ENCODE assay signal across 8 mouse cellular contexts in the genomic region with DNA sequence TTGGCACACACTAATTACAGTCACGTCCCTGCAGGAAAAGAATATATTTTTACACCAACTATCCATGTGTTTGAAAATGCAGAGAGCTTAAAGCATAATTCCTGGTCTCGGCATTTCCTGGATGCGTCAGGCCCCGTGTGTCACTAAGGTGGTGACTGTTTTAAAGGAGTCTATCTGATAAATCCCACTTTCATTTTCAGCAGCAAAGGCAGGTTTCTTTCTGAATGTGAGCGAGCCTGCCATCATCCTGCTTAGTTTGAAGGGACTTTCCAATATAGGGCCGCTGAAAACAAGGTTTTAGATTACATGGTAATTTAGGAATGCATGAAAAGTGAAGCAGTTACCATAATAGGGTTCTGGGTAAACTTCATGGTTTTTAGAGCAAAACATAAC.
A peak's percentile ranks its signal among the peaks of the same experiment; 100 is the strongest.
DNase-seq lines count a peak whose midpoint lies in the region; ATAC-seq and TF ChIP-seq lines count a peak whose summit lies in the region.

No protein-coding gene starts in this region.

- WGBS in heart, embryonic 11.5 days (ENCODE audit: insufficient replicate concordance): 38% methylated on average over 6 of the region's 6 CpGs
- 44% methylated on average over 6 of the region's 6 CpGs for WGBS in midbrain, embryonic 10.5 days
- WGBS in thymus, adult 2 months: 78% methylated on average over 6 of the region's 6 CpGs

- no peak overlapping the region for H3K9ac ChIP-seq in heart, embryonic 11.5 days (ENCODE audit: low read depth, low read length)

- no peak for TF ChIP-seq CTCF in thymus, adult 2 months (IDR thresholded peaks at IDR 0.05; ENCODE audit: borderline replicate concordance, control insufficient read depth, extremely low read depth, insufficient read depth, low read length, poor library complexity)

- H3K4me1 ChIP-seq in heart, embryonic 11.5 days (ENCODE audit: control insufficient read depth, insufficient read depth, low read length): 0 out of 2 replicates have a peak, but pooled peaks cover 2% of the 10 kb centered on the region
- H3K4me1 ChIP-seq in midbrain, embryonic 10.5 days: peaks cover 32% of the 10 kb centered on the region
- no peaks in the 10 kb centered on the region for H3K4me1 ChIP-seq in thymus, adult 2 months (replicated peaks; ENCODE audit: control insufficient read depth, insufficient read depth, low read length)

- no peak overlapping the region for H3K4me3 ChIP-seq in heart, embryonic 11.5 days (ENCODE audit: low read depth, low read length)
- no peak overlapping the region for H3K4me3 ChIP-seq in midbrain, embryonic 10.5 days
- H3K4me3 ChIP-seq in thymus, adult 2 months (ENCODE audit: control insufficient read depth, insufficient read depth, low read length): no peak overlapping the region

- no peaks in the 10 kb centered on the region for H3K27me3 ChIP-seq in heart, embryonic 11.5 days (ENCODE audit: control insufficient read depth, insufficient read depth, low read length)
- no peaks in the 10 kb centered on the region for H3K27me3 ChIP-seq in midbrain, embryonic 10.5 days (ENCODE audit: low read depth, poor library complexity, severe bottlenecking)
- H3K27me3 ChIP-seq in thymus, adult 2 months (ENCODE audit: control insufficient read depth, insufficient read depth, low read length): no peaks in the 10 kb centered on the region

- peak overlapping the region; percentile 51; the same call in 1 of the 2 replicates for H3K27ac ChIP-seq in heart, embryonic 11.5 days (ENCODE audit: low read depth, low read length)
- peak overlapping the region; percentile 61 for H3K27ac ChIP-seq in midbrain, embryonic 10.5 days (replicated peaks)
- H3K27ac ChIP-seq in thymus, adult 2 months (ENCODE audit: control insufficient read depth, insufficient read depth, low read length): no peak overlapping the region

- H3K36me3 ChIP-seq in heart, embryonic 11.5 days (ENCODE audit: control insufficient read depth, insufficient read depth, low read length): no peaks in the 10 kb centered on the region
- no peaks in the 10 kb centered on the region for H3K36me3 ChIP-seq in midbrain, embryonic 10.5 days
- H3K36me3 ChIP-seq in thymus, adult 2 months (ENCODE audit: control insufficient read depth, insufficient read depth, low read length): no peaks in the 10 kb centered on the region

- intact Hi-C loops in heart, postnatal 36 days (cut with DNase I): loop anchor here (5.0 kb wide), 2 partner anchors 86 to 106 kb away; no protein-coding TSS in a partner anchor

- no peak for TF ChIP-seq POLR2A in thymus, adult 2 months (IDR thresholded peaks at IDR 0.05; ENCODE audit: control insufficient read depth, extremely low read depth, insufficient read depth, low read length, poor library complexity)

- DNase-seq in heart, postnatal 36 days: no peak
- DNase-seq in Muller cell, postnatal 12 days (ENCODE audit: inconsistent ontology term): peak; percentile 36
- DNase-seq in forelimb bud, embryonic 11.5 days (ENCODE audit: low read depth, low spot score): peak; percentile 16
- DNase-seq in midbrain, embryonic 10.5 days (ENCODE audit: low spot score): no peak
- DNase-seq in thymus, adult 2 months: no peak
- no peak for DNase-seq in gastrocnemius, adult 8-10 months (ENCODE audit: low spot score in 2 of 2)
- no peak for DNase-seq in gastrocnemius, postnatal 25 days

- ATAC-seq in heart, embryonic 11.5 days (replicated peaks; ENCODE audit: insufficient number of reproducible peaks, low FRiP score, low TSS enrichment): no peak

- no peak overlapping the region for H3K4me2 ChIP-seq in heart, embryonic 11.5 days

- no peaks in the 10 kb centered on the region for H3K9me3 ChIP-seq in heart, embryonic 11.5 days (replicated peaks; ENCODE audit: control insufficient read depth, low read length)
- H3K9me3 ChIP-seq in midbrain, embryonic 10.5 days (replicated peaks): no peaks in the 10 kb centered on the region; the same call in 1 of the 2 replicates

Comparison
In these comparisons a context has a peak if more than half of its experiments do, and no peak if none do; other contexts are left out.
1. DNase-seq: peak in Muller cell, postnatal 12 days (single experiment) and forelimb bud, embryonic 11.5 days (single experiment); none in heart, postnatal 36 days (0 of 2), midbrain, embryonic 10.5 days (single experiment), thymus, adult 2 months (single experiment), gastrocnemius, adult 8-10 months (0 of 2) and gastrocnemius, postnatal 25 days (single experiment).